ENCODE assay signal across 8 mouse cellular contexts in genomic region chr11:97743423-97743822, GRCm38 (mm10). TPM values are rescaled to one million over a fixed set of nuclear protein-coding genes. Genes with fewer than 3 reads are reported as not detected.
DNase-seq lines count a peak whose midpoint lies in the region; ATAC-seq and TF ChIP-seq lines count a peak whose summit lies in the region.

No protein-coding gene starts in this region.

- 25% methylated on average over 9 of the region's 9 CpGs for WGBS in intestine, embryonic 14.5 days
- WGBS in neural tube, embryonic 13.5 days = 45% methylated on average over 9 of the region's 9 CpGs

- no peaks in the 10 kb centered on the region for H3K27me3 ChIP-seq in intestine, embryonic 14.5 days (replicated peaks; ENCODE audit: control insufficient read depth, insufficient read depth, low read length)
- no peaks in the 10 kb centered on the region for H3K27me3 ChIP-seq in neural tube, embryonic 13.5 days

- H3K4me3 ChIP-seq in layer of hippocampus, adult 2 months = peak overlapping the region; percentile 72
- H3K4me3 ChIP-seq in cortical plate, adult 2 months (ENCODE audit: insufficient read depth, low read length) = peak overlapping the region; percentile 98
- H3K4me3 ChIP-seq in intestine, embryonic 14.5 days (ENCODE audit: low read depth, low read length) = peak overlapping the region; percentile 63
- peak overlapping the region; percentile 80 for H3K4me3 ChIP-seq in neural tube, embryonic 13.5 days

- H3K27ac ChIP-seq in layer of hippocampus, adult 2 months = peak overlapping the region; percentile 98
- H3K27ac ChIP-seq in cortical plate, adult 2 months (ENCODE audit: insufficient read depth, low read length) = no peak overlapping the region
- H3K27ac ChIP-seq in intestine, embryonic 14.5 days (ENCODE audit: low read depth) = no peak overlapping the region
- peak overlapping the region; percentile 96; the same call in 1 of the 2 replicates for H3K27ac ChIP-seq in neural tube, embryonic 13.5 days (replicated peaks)

- H3K9ac ChIP-seq in intestine, embryonic 14.5 days (ENCODE audit: low read length) = peak overlapping the region; percentile 61
- H3K9ac ChIP-seq in neural tube, embryonic 13.5 days = peak overlapping the region; percentile 83

- ATAC-seq in intestine, embryonic 14.5 days (replicated peaks; ENCODE audit: low FRiP score, low TSS enrichment, low read depth) = no peak
- no peak for ATAC-seq in neural tube, embryonic 13.5 days (ENCODE audit: low read depth)
- no peak for ATAC-seq in megakaryocyte-erythroid progenitor cell, adult 5-6 weeks (replicated peaks; ENCODE audit: low FRiP score, low TSS enrichment, poor library complexity, severe bottlenecking)

- H3K4me1 ChIP-seq in cortical plate, adult 2 months (ENCODE audit: control insufficient read depth, insufficient read depth, low read length) = peaks cover 9% of the 10 kb centered on the region
- H3K4me1 ChIP-seq in intestine, embryonic 14.5 days (replicated peaks; ENCODE audit: control insufficient read depth, insufficient read depth, low read length) = peaks cover 18% of the 10 kb centered on the region
- H3K4me1 ChIP-seq in neural tube, embryonic 13.5 days (replicated peaks) = peaks cover 34% of the 10 kb centered on the region

- TF ChIP-seq CTCF in layer of hippocampus, adult 2 months (conservative IDR thresholded peaks at IDR 0.05) = no peak
- no peak for TF ChIP-seq CTCF in cortical plate, adult 2 months (IDR thresholded peaks at IDR 0.05; ENCODE audit: extremely low read depth, insufficient read depth, low read length)

- no peaks in the 10 kb centered on the region for H3K9me3 ChIP-seq in intestine, embryonic 14.5 days (ENCODE audit: control insufficient read depth, low read length)
- no peaks in the 10 kb centered on the region for H3K9me3 ChIP-seq in neural tube, embryonic 13.5 days

- H3K4me2 ChIP-seq in intestine, embryonic 14.5 days (ENCODE audit: low read length) = peak overlapping the region; percentile 88
- H3K4me2 ChIP-seq in neural tube, embryonic 13.5 days = peak overlapping the region; percentile 89

- peaks cover 21% of the 10 kb centered on the region for H3K36me3 ChIP-seq in intestine, embryonic 14.5 days (ENCODE audit: control insufficient read depth, insufficient read depth, low read length)
- H3K36me3 ChIP-seq in neural tube, embryonic 13.5 days = peaks cover 25% of the 10 kb centered on the region

- DNase-seq in layer of hippocampus, adult 2 months (ENCODE audit: low spot score in 2 of 2) = no peak
- no peak for DNase-seq in layer of hippocampus, postnatal 36 days
- DNase-seq in intestine, embryonic 14.5 days (ENCODE audit: low spot score) = no peak
- DNase-seq in natural killer cell, adult 2 months (ENCODE audit: low spot score in 2 of 2) = no peak
- DNase-seq in ovary, postnatal 36 days (ENCODE audit: low spot score) = no peak

- TF ChIP-seq POLR2A in cortical plate, adult 2 months (IDR thresholded peaks at IDR 0.05; ENCODE audit: extremely low read depth, insufficient read depth, low read length) = no peak

RNA-seq across cellular contexts. Expression of gene Pip4k2b, which starts 1.1 kb away (rescaled TPM):
- total RNA-seq in layer of hippocampus, adult 2 months (2021) = 100 to 1,000 TPM; 106 to 109 TPM
- total RNA-seq in layer of hippocampus, postnatal 36 days (2021) = 100 to 1,000 TPM; 109 to 112 TPM
- polyA plus RNA-seq in cortical plate, adult 2 months (2012; rRNA removed) = 64.7 and 67.2 TPM in 2 replicates
- polyA plus RNA-seq in intestine, embryonic 14.5 days (2014; fragmentation: Nextera tagmentation; extraction: Ambion mirVana) = 1.7 and 1.9 TPM in 2 replicates
- polyA plus RNA-seq in neural tube, embryonic 13.5 days (2015; fragmentation: Nextera tagmentation; extraction: Ambion mirVana) = 3.7 and 4.4 TPM in 2 replicates
- total RNA-seq in megakaryocyte-erythroid progenitor cell, adult 5-6 weeks (2014; fragmentation: Nextera tagmentation) = 26.4 and 28.6 TPM in 2 replicates
- total RNA-seq in megakaryocyte-erythroid progenitor cell, adult 5-6 weeks (2017) = 24.3 and 26.6 TPM in 2 replicates

RNA-seq across cellular contexts. Expression of gene Cwc25, which starts 22.9 kb away (rescaled TPM):
- 10 to 100 TPM; 20.1 to 20.6 TPM for total RNA-seq in layer of hippocampus, adult 2 months (2021)
- 10 to 100 TPM; 19.5 to 19.8 TPM for total RNA-seq in layer of hippocampus, postnatal 36 days (2021)
- polyA plus RNA-seq in cortical plate, adult 2 months (2012; rRNA removed) = 16.4 TPM in 2 replicates
- 10.5 and 11.8 TPM in 2 replicates for polyA plus RNA-seq in intestine, embryonic 14.5 days (2014; fragmentation: Nextera tagmentation; extraction: Ambion mirVana)
- 18.8 and 19.1 TPM in 2 replicates for polyA plus RNA-seq in neural tube, embryonic 13.5 days (2015; fragmentation: Nextera tagmentation; extraction: Ambion mirVana)
- total RNA-seq in megakaryocyte-erythroid progenitor cell, adult 5-6 weeks (2014; fragmentation: Nextera tagmentation) = 17.7 and 18.9 TPM in 2 replicates
- total RNA-seq in megakaryocyte-erythroid progenitor cell, adult 5-6 weeks (2017) = 20.4 and 23.3 TPM in 2 replicates

RNA-seq across cellular contexts. Expression of gene 1700001P01Rik, which starts 32.3 kb away (rescaled TPM):
- total RNA-seq in layer of hippocampus, adult 2 months (2021) = 1 to 10 TPM; 1.3 to 2.4 TPM
- 1 to 10 TPM in 1 of 2 experiments, under 1 TPM in 1; 0.60 to 1.3 TPM for total RNA-seq in layer of hippocampus, postnatal 36 days (2021)
- polyA plus RNA-seq in cortical plate, adult 2 months (2012; rRNA removed) = 0.76 and 1.6 TPM in 2 replicates
- polyA plus RNA-seq in intestine, embryonic 14.5 days (2014; fragmentation: Nextera tagmentation; extraction: Ambion mirVana) = 0.31 TPM in 2 replicates
- 0.67 TPM in 1 of 2 replicates, not detected in the other for polyA plus RNA-seq in neural tube, embryonic 13.5 days (2015; fragmentation: Nextera tagmentation; extraction: Ambion mirVana)
- total RNA-seq in megakaryocyte-erythroid progenitor cell, adult 5-6 weeks (2014; fragmentation: Nextera tagmentation) = 0.89 TPM in 1 of 2 replicates, not detected in the other
- 2.4 TPM in 1 of 2 replicates, not detected in the other for total RNA-seq in megakaryocyte-erythroid progenitor cell, adult 5-6 weeks (2017)

RNA-seq across cellular contexts. Expression of gene Rpl23, which starts 38.8 kb away (rescaled TPM):
- total RNA-seq in layer of hippocampus, adult 2 months (2021) = 100 to 1,000 TPM; 361 to 374 TPM
- total RNA-seq in layer of hippocampus, postnatal 36 days (2021) = 100 to 1,000 TPM; 355 TPM
- polyA plus RNA-seq in cortical plate, adult 2 months (2012; rRNA removed) = 287 and 301 TPM in 2 replicates
- 752 and 786 TPM in 2 replicates for polyA plus RNA-seq in intestine, embryonic 14.5 days (2014; fragmentation: Nextera tagmentation; extraction: Ambion mirVana)
- polyA plus RNA-seq in neural tube, embryonic 13.5 days (2015; fragmentation: Nextera tagmentation; extraction: Ambion mirVana) = 351 and 415 TPM in 2 replicates
- total RNA-seq in megakaryocyte-erythroid progenitor cell, adult 5-6 weeks (2014; fragmentation: Nextera tagmentation) = 2,091 and 2,156 TPM in 2 replicates
- 1,518 and 2,802 TPM in 2 replicates for total RNA-seq in megakaryocyte-erythroid progenitor cell, adult 5-6 weeks (2017)

RNA-seq across cellular contexts. Expression of gene Psmb3, which starts 40.2 kb away (rescaled TPM):
- 100 to 1,000 TPM; 128 to 133 TPM for total RNA-seq in layer of hippocampus, adult 2 months (2021)
- total RNA-seq in layer of hippocampus, postnatal 36 days (2021) = 100 to 1,000 TPM; 125 to 129 TPM
- polyA plus RNA-seq in cortical plate, adult 2 months (2012; rRNA removed) = 249 and 256 TPM in 2 replicates
- polyA plus RNA-seq in intestine, embryonic 14.5 days (2014; fragmentation: Nextera tagmentation; extraction: Ambion mirVana) = 473 and 491 TPM in 2 replicates
- 444 and 473 TPM in 2 replicates for polyA plus RNA-seq in neural tube, embryonic 13.5 days (2015; fragmentation: Nextera tagmentation; extraction: Ambion mirVana)
- total RNA-seq in megakaryocyte-erythroid progenitor cell, adult 5-6 weeks (2014; fragmentation: Nextera tagmentation) = 226 and 360 TPM in 2 replicates
- 171 and 175 TPM in 2 replicates for total RNA-seq in megakaryocyte-erythroid progenitor cell, adult 5-6 weeks (2017)

Comparison
In these comparisons a context has a peak if more than half of its experiments do, and no peak if none do; other contexts are left out.
1. H3K27ac ChIP-seq: peak in layer of hippocampus, adult 2 months (single experiment) and neural tube, embryonic 13.5 days (single experiment); none in cortical plate, adult 2 months (single experiment) and intestine, embryonic 14.5 days (single experiment).
2. Peak in every context shown above with its lines, with median percentiles within 50 percentile points of each other: H3K4me3 ChIP-seq.